Mouse (Mus musculus): ENCODE measurements at regions not wholly inside any gene's neighbourhood (a gene's known extent, or its start where the extent isn't known, plus 50 kb on each side); places are given as distances from the start of the nearest gene placed in this dataset.

DNA sequence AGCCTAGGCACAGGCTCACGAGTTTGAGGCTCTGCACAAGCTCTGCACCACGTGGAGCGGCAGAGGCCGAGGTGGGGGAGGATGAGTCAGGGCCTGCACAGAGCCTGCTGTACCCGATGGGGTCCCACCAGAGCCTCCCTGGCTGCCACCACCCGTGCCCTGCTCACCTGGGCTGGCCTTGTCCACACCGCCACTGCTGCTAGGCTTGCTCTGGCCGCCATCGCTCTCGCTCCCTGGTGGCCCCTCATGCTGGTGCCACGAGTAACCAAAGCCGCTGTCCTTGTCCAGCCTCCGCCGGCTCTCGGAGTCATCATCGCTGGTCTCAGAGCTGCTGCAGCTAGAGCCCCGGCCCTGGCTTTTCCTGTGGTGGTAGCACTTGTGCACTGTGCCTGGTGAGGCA is 386.8 kb downstream of the Gm8797 start:
- DNase-seq = no peak

GRCm38 (mm10) chr3:6173775-6174174 is 423.2 kb downstream of the Gm8797 start:
- DNase-seq = no peak

DNA sequence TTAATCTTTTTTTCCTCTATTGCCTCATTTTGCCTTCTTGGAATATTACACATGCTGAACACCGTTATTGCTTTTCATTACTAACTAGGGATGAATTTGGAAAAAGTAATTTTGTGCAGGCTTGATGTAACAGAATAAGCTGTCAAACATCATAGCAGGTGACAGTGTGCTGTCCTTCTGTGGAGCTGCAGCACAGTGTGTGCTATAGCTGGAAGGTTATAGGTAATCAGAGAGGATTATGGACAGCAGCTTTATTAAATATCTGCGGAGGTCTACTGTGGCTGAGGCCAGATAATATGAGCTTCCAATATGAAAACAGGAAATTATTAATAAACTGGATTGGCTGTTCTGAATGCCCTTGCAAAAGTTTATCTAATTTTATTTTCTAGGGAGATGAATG is 431.9 kb downstream of the Gm8797 start:
- DNase-seq = no peak

DNA sequence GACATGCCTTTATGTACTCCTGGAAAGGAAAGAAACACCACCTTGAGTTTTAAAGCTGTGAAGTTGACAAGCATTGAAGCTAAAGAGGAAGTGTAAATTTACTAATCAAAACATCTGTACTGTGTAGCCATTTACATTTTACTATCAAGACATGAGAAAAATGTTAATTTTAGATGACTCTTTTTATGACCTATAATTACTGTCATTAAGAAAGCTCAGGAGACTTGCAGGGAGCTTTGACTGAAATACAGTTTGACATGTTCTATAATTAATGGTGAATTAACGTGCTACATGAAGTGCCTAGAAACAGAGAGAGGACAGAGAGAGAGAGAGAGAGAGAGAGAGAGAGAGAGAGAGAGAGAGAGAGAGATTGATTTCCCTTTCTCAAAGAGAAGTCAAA is 432.8 kb downstream of the Gm8797 start:
- DNase-seq = no peak

DNA sequence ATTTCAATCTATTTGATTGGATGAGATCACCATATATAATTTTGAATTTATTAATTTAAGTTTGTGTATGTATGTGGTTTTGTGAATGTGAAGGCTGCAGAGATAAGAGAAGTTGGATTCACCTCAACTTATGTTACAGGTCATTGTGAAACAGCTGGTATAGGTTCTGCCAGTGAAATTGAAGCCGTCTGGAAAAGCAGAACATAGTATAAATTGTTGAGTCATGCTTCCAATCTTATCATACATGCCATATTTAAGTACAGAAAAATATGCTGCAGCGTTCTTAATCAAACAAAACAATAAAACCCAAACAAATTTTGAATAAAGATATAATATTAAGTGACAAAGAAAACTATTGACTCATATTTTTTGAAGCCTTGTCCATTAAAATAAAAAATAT is 415.6 kb downstream of the 1700008P02Rik start:
- DNase-seq = no peak

- no peak for DNase-seq
Measured at GRCm38 (mm10) chr3:6228685-6229084, 391.6 kb downstream of the 1700008P02Rik start.
